Mouse (Mus musculus): ENCODE results near the gene Capzb.

GRCm38 (mm10) chr4:139298671-139299366 is 106.1 kb downstream of the Capzb start:
- TF ChIP-seq GATA1 (IDR thresholded peaks at IDR 0.05; ENCODE audit: borderline replicate concordance, low read length) (no peak), FLI1 (IDR thresholded peaks at IDR 0.05; ENCODE audit: low read length) (no peak)
